Mouse (Mus musculus) embryonic facial prominence, embryonic 14.5 days (tissue): Measurements from ENCODE around the gene Pigb. TPM values are rescaled to one million over a fixed set of nuclear protein-coding genes. Genes with fewer than 3 reads are reported as not detected.
A peak's percentile ranks its signal among the peaks of the same experiment; 100 is the strongest.

Experiments used
- ATAC-seq: fragments of 200-750 bp; cut with Nextera tagmentation; 2 replicates; pipeline ENCODE4 v1.8.0; 2017; ENCODE audit warnings: low read depth, moderate number of reproducible peaks, moderate TSS enrichment
- DNase-seq: peaks from one replicate; pipeline ENCODE4 v3.0.0-alpha.2; 2015; ENCODE audit warnings: low spot score
- H3K27ac ChIP-seq: fragments of 300-500 bp; sonication (generic); replicated peaks from 2 replicates; pipeline ENCODE4 v1.5.1; 2014; ENCODE audit warnings: low read depth, mild to moderate bottlenecking, low read length, moderate library complexity
- H3K27me3 ChIP-seq: fragments of 300-500 bp; sonication (generic); replicated peaks from 2 replicates; pipeline ENCODE4 v1.6.1; 2014; ENCODE audit warnings: low read length; ENCODE audit not compliant: control insufficient read depth, insufficient read depth
- H3K36me3 ChIP-seq: fragments of 300-500 bp; sonication (generic); 2 replicates; pipeline ENCODE4 v1.6.1; 2014; ENCODE audit warnings: low read length, mixed read lengths; ENCODE audit not compliant: control insufficient read depth, insufficient read depth
- H3K4me1 ChIP-seq: fragments of 300-500 bp; sonication (generic); 2 replicates; pipeline ENCODE4 v1.6.1; 2014; ENCODE audit warnings: antibody characterized with exemption, low read length; ENCODE audit not compliant: control insufficient read depth, insufficient read depth
- H3K4me2 ChIP-seq: fragments of 300-500 bp; sonication (generic); 2 replicates; pipeline ENCODE4 v1.6.1; 2014; ENCODE audit warnings: low read depth, mild to moderate bottlenecking, low read length, moderate library complexity, mixed read lengths
- H3K4me3 ChIP-seq: fragments of 300-500 bp; sonication (generic); 2 replicates; pipeline ENCODE4 v1.5.1; 2014; ENCODE audit warnings: low read depth, mild to moderate bottlenecking, low read length
- H3K9ac ChIP-seq: fragments of 300-500 bp; sonication (generic); 2 replicates; pipeline ENCODE4 v1.6.1; 2014; ENCODE audit warnings: low read depth, mild to moderate bottlenecking, low read length, moderate library complexity, mixed read lengths
- H3K9me3 ChIP-seq: fragments of 300-500 bp; sonication (generic); 2 replicates; pipeline ENCODE4 v1.6.1; 2016; ENCODE audit warnings: low read length; ENCODE audit not compliant: control insufficient read depth
- WGBS: fragments of 180-500 bp; shearing (Covaris S2); extraction: QIAGEN DNeasy Blood & Tissue Kit; methylation state at CpG from one replicate; pipeline ENCODE4 v1.1.7; 2014; 5-methylcytosine and 5-hydroxymethylcytosine counted together
- polyA plus RNA-seq: library from polyadenylated mRNA; unstranded; fragments of >200 nt; fragmentation: Nextera tagmentation; extraction: Ambion mirVana; gene quantifications from 2 replicates; pipeline ENCODE4 v1.2.1, GENCODE M21; 2014

Gene Pigb
- polyA plus RNA-seq, 1 experiment from 2014 or later = 11.5 TPM

DNA sequence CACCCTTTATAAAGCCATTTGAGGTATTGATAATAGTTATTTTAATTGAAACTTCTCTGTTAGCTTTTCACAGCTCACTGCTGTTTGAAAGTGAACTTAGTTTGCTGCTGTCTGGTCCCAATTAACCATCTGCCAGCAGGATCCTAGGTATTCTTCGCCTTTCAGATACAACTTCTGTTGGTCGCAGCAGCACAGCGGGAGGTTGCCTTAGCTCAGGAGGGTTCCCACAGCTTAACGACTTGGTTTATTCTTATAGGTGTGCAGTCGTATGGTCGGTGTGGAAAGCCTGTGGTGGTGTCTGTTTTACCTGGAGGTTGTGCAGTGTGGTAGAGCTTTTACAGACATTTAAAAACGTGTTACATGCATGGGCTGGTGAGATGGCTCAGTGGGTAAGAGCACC, 43.4 kb downstream of the Pigb start:
- H3K9me3 ChIP-seq = no peaks in the 10 kb centered on the region

DNA sequence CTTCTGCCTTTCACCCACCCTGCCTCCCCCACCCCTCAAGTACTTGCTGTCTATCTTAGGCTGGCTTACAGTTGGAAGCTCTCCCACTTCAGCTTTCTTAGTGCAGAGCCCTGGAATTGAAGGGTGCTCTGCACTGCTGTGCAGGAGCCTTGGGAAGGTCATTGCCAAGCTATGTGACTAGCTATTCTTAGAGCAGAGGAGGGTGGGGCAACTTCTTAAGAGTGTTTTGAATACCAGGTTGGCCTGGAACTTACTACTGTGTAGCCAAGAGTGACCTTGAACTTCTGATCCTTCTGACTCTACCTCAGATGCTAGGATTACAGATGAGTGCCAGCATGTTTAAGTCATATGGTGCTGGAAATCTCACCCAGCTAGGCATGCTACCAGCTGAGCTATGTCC, 44.0 kb downstream of the Pigb start:
- no peak overlapping the region for H3K27ac ChIP-seq
- DNase-seq (no peak), ATAC-seq (no peak)
- H3K36me3 ChIP-seq = no peaks in the 10 kb centered on the region
- no peak overlapping the region for H3K4me3 ChIP-seq
- H3K4me2 ChIP-seq = no peak overlapping the region
- H3K9me3 ChIP-seq = no peaks in the 10 kb centered on the region
- H3K4me1 ChIP-seq = no peaks in the 10 kb centered on the region
- H3K9ac ChIP-seq = no peak overlapping the region
- H3K27me3 ChIP-seq = no peaks in the 10 kb centered on the region

More for the DNA sequence above, 43.4 kb downstream of the Pigb start:
- Histone ChIP-seq H3K4me1 (no peaks in the 10 kb centered on the region), H3K9ac (no peak overlapping the region), H3K27ac (no peak overlapping the region), H3K27me3 (no peaks in the 10 kb centered on the region), H3K36me3 (0 out of 2 replicates have a peak, but pooled peaks cover 6% of the 10 kb centered on the region), H3K4me3 (no peak overlapping the region), H3K4me2 (no peak overlapping the region)
- no peak for ATAC-seq
- DNase-seq = no peak
- WGBS = 62% methylated on average over 7 of the region's 7 CpGs

- WGBS = 87% methylated on average over 5 of the region's 5 CpGs
- H3K27me3 ChIP-seq = no peaks in the 10 kb centered on the region; the same call in 1 of the 2 replicates
- no peak for ATAC-seq
- H3K9ac ChIP-seq = no peak overlapping the region
- H3K4me3 ChIP-seq = no peak overlapping the region
- no peak overlapping the region for H3K27ac ChIP-seq
- H3K4me1 ChIP-seq = no peaks in the 10 kb centered on the region
- DNase-seq = no peak
- H3K9me3 ChIP-seq = no peaks in the 10 kb centered on the region
- H3K36me3 ChIP-seq = no peaks in the 10 kb centered on the region
- H3K4me2 ChIP-seq = no peak overlapping the region
Observed at GRCm38 (mm10) chr9:72992576-72992975, 47.6 kb downstream of the Pigb start.

- 94% methylated on average over 2 of the region's 2 CpGs for WGBS
Observed at GRCm38 (mm10) chr9:72991420-72991819, 48.8 kb downstream of the Pigb start.

GRCm38 (mm10) chr9:72988706-72989105, 51.5 kb downstream of the Pigb start:
- Histone ChIP-seq H3K9ac (no peak overlapping the region), H3K4me3 (no peak overlapping the region), H3K27ac (no peak overlapping the region), H3K9me3 (no peaks in the 10 kb centered on the region), H3K4me2 (no peak overlapping the region), H3K27me3 (peaks cover 3% of the 10 kb centered on the region; the same call in 1 of the 2 replicates), H3K4me1 (no peaks in the 10 kb centered on the region), H3K36me3 (no peaks in the 10 kb centered on the region)
- 84% methylated on average over 5 of the region's 5 CpGs for WGBS
- ATAC-seq (no peak), DNase-seq (no peak)

More at GRCm38 (mm10) chr9:72991420-72991819, 48.8 kb downstream of the Pigb start:
- H3K36me3 ChIP-seq = no peaks in the 10 kb centered on the region
- H3K4me3 ChIP-seq = no peak overlapping the region
- H3K9ac ChIP-seq = no peak overlapping the region
- ATAC-seq (no peak), DNase-seq (no peak)
- no peaks in the 10 kb centered on the region for H3K9me3 ChIP-seq
- no peak overlapping the region for H3K4me2 ChIP-seq
- H3K27ac ChIP-seq = no peak overlapping the region
- peaks cover 3% of the 10 kb centered on the region; the same call in 1 of the 2 replicates for H3K27me3 ChIP-seq
- no peaks in the 10 kb centered on the region for H3K4me1 ChIP-seq

GRCm38 (mm10) chr9:72987703-72988102, 52.5 kb downstream of the Pigb start:
- Histone ChIP-seq H3K36me3 (no peaks in the 10 kb centered on the region), H3K27ac (no peak overlapping the region), H3K9me3 (no peaks in the 10 kb centered on the region), H3K4me2 (no peak overlapping the region), H3K27me3 (peaks cover 3% of the 10 kb centered on the region; the same call in 1 of the 2 replicates), H3K9ac (no peak overlapping the region), H3K4me3 (no peak overlapping the region), H3K4me1 (no peaks in the 10 kb centered on the region)
- ATAC-seq = no peak
- DNase-seq = no peak
- whole genome bisulfite sequencing = 66% methylated on average over 3 of the region's 3 CpGs

- peak; percentile 99 for DNase-seq
- H3K36me3 ChIP-seq = no peaks in the 10 kb centered on the region
- peak within 1 kb of the TSS; percentile 74 for H3K9ac ChIP-seq
- peak within 1 kb of the TSS; percentile 73 for H3K4me2 ChIP-seq
- no peaks in the 10 kb centered on the region for H3K9me3 ChIP-seq
- peak within 1 kb of the TSS; percentile 74 for H3K27ac ChIP-seq
- under 1% methylated on average over 76 of the region's 88 CpGs for WGBS
- no peaks in the 10 kb centered on the region for H3K4me1 ChIP-seq
- peaks cover 3% of the 10 kb centered on the region; the same call in 1 of the 2 replicates for H3K27me3 ChIP-seq
- ATAC-seq = peak; percentile 99
- H3K4me3 ChIP-seq = peak within 1 kb of the TSS; percentile 88
Observed at GRCm38 (mm10) chr9:72985250-72986220, 54.6 kb downstream of the Pigb start, which contains the start of the genes Ccpg1os and Ccpg1. Ccpg1os (minus strand) TSS chr9:72985382. Ccpg1 (plus strand) TSS chr9:72985429.

- H3K36me3 ChIP-seq = no peaks in the 10 kb centered on the region
- no peak overlapping the region for H3K4me2 ChIP-seq
- ATAC-seq (no peak), DNase-seq (no peak)
- no peaks in the 10 kb centered on the region for H3K4me1 ChIP-seq
- 67% methylated on average over 2 of the region's 2 CpGs for WGBS
- no peaks in the 10 kb centered on the region for H3K9me3 ChIP-seq
- peaks cover 3% of the 10 kb centered on the region; the same call in 1 of the 2 replicates for H3K27me3 ChIP-seq
- H3K9ac ChIP-seq = no peak overlapping the region
- no peak overlapping the region for H3K4me3 ChIP-seq
- H3K27ac ChIP-seq = no peak overlapping the region
Observed at GRCm38 (mm10) chr9:72983066-72983465, 57.1 kb downstream of the Pigb start.
